Mouse (Mus musculus) splenic B cell, adult 2 months (primary cell): ENCODE results near the gene Kcnh1.

Experiments
- DNase-seq: peaks from one replicate; pipeline ENCODE4 v3.0.0-alpha.2; 2011; ENCODE audit warnings: low read depth, low spot score
- H3K27me3 ChIP-seq: 2 replicates; pipeline ENCODE4 v1.6.1; 2012; ENCODE audit warnings: mild to moderate bottlenecking, low read length, moderate library complexity, mixed read lengths; ENCODE audit not compliant: control insufficient read depth, poor library complexity, insufficient read depth, severe bottlenecking
- H3K36me3 ChIP-seq: 2 replicates; pipeline ENCODE4 v1.6.1; 2012; ENCODE audit warnings: mild to moderate bottlenecking, low read length, moderate library complexity, mixed read lengths; ENCODE audit not compliant: control insufficient read depth, poor library complexity, insufficient read depth, severe bottlenecking

Kcnh1 gene

DNA sequence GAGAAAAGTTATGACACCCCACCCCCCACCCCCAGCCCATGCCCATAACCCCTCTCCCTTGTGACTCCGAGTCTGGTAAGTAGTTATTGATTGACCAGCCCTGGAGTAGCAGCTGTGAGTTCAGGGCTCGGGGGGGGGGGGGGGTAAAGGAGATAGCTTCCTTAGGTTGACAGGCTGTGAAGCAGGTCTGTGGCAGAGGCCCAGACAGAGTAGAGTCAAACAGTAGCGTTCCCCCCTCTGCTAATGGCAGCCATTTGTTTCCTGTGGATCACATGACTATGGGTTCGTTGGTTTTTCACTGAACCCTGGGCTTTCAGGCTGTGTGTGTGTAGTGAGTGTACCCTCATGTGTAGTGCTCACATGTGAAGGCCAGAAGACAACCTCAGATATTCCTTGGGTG lies 102.8 kb downstream of the Kcnh1 start:
- DNase-seq: no peak
- no peaks in the 10 kb centered on the region for H3K36me3 ChIP-seq
- H3K27me3 ChIP-seq: no peaks in the 10 kb centered on the region

- no peak for DNase-seq
- H3K27me3 ChIP-seq: no peaks in the 10 kb centered on the region
- no peaks in the 10 kb centered on the region for H3K36me3 ChIP-seq
Observed at GRCm38 (mm10) chr1:192293921-192294320, 103.3 kb downstream of the Kcnh1 start.

DNA sequence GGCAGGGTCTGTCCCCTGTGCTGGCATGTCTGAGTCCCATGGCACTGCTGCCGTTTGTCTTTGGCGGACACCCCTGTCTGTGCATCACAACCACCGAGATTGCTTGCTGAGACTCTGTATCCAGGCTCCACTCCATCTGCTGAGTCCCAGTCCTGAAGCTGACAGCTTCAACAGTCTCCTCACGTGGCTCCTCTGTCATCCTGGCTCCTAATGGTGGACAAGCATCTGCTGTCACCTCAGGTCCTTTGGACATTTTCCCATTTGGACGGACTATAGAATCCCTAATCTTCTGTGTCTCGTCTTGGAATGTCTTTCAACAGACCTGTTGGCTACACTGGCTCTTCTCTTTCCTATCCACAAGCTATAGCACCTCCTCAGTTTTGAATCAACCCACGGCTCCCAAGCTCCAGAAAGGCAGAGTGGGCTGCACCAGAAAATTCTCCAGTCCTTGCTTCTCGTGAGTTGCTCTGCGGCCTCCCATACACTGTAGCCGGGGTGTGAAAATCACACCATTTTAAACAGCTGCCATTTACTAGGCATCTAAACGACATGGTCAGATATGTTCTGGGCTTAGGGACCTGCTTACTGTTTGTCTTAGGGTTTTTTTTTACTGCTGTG lies 104.8 kb downstream of the Kcnh1 start:
- Histone ChIP-seq H3K36me3 (no peaks in the 10 kb centered on the region), H3K27me3 (no peaks in the 10 kb centered on the region)
- no peak for DNase-seq

DNA sequence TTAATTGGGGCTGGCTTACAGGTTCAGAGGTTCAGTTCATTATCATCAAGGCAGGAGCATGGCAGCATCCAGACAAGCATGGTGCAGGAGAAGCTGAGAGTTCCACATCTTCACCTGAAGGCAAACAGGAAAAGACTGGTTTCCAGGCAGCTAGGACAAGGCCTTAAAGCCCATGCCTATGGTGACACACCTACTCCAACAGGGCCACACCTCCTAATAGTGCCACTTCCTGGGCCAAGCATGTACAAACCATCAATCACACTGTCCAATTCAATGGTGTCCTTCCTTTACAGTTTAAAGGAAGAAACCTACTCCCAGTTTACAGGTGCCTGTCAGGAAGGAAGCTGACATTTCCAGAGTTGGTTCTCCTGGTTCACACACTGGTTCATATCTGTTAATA lies 105.3 kb downstream of the Kcnh1 start:
- Histone ChIP-seq H3K27me3 (no peaks in the 10 kb centered on the region), H3K36me3 (no peaks in the 10 kb centered on the region)
- no peak for DNase-seq

- DNase-seq: no peak
- no peaks in the 10 kb centered on the region for H3K27me3 ChIP-seq
Observed at GRCm38 (mm10) chr1:192297481-192298128, 107.0 kb downstream of the Kcnh1 start.

DNA sequence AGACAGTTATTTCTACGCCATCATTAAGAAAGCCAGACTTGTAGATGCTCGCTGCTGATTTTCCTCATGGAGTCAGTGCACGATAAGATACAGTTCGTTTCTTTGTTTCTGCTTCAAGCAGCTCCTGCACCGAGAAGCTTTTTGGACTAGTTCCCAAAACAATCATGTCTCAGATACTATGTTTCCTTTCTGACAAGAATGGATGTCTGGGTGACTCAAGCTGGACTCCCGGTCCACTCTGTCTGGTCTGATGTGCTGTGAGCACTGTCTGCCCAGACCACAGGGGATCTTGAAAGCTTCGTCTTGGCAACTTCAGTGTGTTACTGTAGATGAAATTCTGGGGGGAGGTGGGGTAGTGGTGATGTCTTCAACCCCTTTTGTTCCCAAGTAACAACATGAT lies 109.8 kb downstream of the Kcnh1 start:
- Histone ChIP-seq H3K27me3 (no peaks in the 10 kb centered on the region), H3K36me3 (no peaks in the 10 kb centered on the region)
- DNase-seq: no peak

More at GRCm38 (mm10) chr1:192297481-192298128, 107.0 kb downstream of the Kcnh1 start:
- no peaks in the 10 kb centered on the region for H3K36me3 ChIP-seq

DNA sequence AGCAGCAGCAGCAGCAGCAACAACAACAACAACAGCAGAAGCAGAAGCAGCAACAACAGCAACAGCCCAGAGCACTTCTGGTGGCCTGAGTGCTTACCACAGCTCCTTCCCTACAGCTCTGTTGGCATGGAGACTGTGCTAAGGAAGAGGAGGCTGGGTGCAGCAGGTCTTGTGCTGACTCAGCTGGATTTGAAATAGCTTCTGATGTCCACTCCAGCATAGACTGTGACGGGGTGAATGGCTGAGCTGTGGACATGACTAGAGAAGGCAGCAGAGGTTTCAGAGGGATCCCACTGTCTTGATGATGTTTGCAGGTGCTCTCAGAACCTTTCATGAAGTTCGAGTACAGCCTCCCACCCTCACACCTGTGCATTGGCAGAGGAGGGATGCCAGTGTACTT lies 113.0 kb downstream of the Kcnh1 start:
- no peak for DNase-seq
- Histone ChIP-seq H3K27me3 (no peaks in the 10 kb centered on the region), H3K36me3 (no peaks in the 10 kb centered on the region)

DNA sequence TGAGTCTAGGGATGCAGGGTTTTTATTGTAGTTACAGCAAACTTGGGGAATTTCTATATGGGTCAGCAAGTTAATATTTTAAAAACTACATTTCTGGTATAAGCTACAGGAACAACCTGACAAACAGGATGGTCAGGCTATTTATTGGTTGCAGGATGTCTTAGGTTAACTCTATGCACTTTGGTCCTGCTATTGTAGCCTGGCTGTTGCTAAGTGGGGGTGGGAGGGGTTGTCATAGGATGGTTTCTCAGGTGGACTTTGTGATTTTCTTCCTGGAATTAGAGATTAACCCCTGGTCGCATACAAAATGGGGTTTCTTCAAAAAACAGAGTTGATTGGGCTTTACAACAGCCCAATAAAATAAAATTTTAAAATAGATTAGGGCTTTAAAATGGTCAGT lies 114.6 kb downstream of the Kcnh1 start:
- Histone ChIP-seq H3K36me3 (no peaks in the 10 kb centered on the region), H3K27me3 (no peaks in the 10 kb centered on the region)
- DNase-seq: no peak

DNA sequence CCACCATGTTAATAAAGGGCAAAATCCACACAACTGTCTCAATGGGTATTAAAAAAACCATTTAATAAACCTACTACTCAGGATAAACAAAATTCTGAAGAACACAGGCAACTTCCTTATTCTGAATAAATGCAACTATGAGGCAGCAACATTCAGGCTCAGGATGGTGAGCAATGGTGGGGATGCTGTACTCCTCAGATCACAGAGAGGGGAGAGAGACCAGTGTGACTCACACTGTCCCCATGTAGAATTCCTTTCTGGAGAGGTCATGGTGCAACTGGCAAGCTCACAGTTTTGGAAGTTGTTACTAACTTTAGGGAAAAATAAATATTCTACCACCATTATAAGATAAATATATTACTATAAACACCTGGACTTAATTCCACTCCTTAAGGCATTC lies 116.5 kb downstream of the Kcnh1 start:
- DNase-seq: no peak
- H3K36me3 ChIP-seq: no peaks in the 10 kb centered on the region

DNA sequence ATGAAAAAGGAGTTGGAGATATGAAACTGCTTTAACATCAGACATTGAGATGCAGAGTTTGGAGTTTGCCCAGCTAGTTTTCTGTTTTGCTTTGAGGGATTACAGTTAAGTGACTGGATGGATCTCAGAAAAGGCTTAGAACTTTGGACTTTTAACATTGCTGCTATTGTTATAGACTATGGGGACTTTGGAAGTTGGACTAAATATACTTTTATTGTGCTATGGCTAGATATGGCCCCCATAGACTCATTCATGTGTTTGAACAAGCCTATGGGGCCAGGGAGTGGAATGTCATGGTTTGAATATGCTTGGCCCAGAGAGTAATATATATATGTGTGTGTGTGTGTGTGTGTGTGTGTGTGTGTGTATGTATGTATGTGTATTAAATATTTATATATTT lies 120.7 kb downstream of the Kcnh1 start:
- H3K36me3 ChIP-seq: no peaks in the 10 kb centered on the region
- no peaks in the 10 kb centered on the region for H3K27me3 ChIP-seq
- no peak for DNase-seq

More for the DNA sequence above, 116.5 kb downstream of the Kcnh1 start:
- H3K27me3 ChIP-seq: no peaks in the 10 kb centered on the region

- no peak for DNase-seq
- no peaks in the 10 kb centered on the region for H3K27me3 ChIP-seq
- no peaks in the 10 kb centered on the region for H3K36me3 ChIP-seq
Observed at GRCm38 (mm10) chr1:192311851-192312438, 121.4 kb downstream of the Kcnh1 start.

- no peak for DNase-seq
Observed at GRCm38 (mm10) chr1:192312446-192312845, 121.9 kb downstream of the Kcnh1 start.

DNA sequence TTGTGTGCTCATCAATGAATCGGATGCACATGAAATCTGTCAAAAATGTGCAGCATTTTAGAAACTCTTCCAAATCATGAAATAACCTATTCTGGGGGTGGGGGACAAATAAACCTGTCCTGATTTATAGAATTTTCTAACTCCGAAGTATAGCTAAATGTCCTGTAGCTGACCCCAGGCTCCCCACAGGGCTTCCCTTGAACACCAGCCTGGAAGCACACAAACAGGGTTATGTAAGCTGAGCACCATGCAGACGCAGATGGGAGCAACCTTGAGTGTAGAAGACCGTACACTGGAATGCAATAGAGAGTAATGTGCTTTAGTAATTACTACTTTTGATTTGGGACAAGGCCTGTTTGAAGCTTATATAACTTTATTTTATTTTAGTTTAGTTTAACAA lies 122.4 kb downstream of the Kcnh1 start:
- Histone ChIP-seq H3K36me3 (no peaks in the 10 kb centered on the region), H3K27me3 (no peaks in the 10 kb centered on the region)
- DNase-seq: no peak

More at GRCm38 (mm10) chr1:192312446-192312845, 121.9 kb downstream of the Kcnh1 start:
- Histone ChIP-seq H3K36me3 (no peaks in the 10 kb centered on the region), H3K27me3 (no peaks in the 10 kb centered on the region)

- no peak for DNase-seq
- H3K36me3 ChIP-seq: no peaks in the 10 kb centered on the region
- H3K27me3 ChIP-seq: no peaks in the 10 kb centered on the region
Observed at GRCm38 (mm10) chr1:192313571-192313972, 123.0 kb downstream of the Kcnh1 start.

GRCm38 (mm10) chr1:192314044-192314443 lies 123.5 kb downstream of the Kcnh1 start:
- DNase-seq: no peak
- H3K27me3 ChIP-seq: no peaks in the 10 kb centered on the region
- no peaks in the 10 kb centered on the region for H3K36me3 ChIP-seq
